Mouse (Mus musculus) gonadal fat pad, adult 2 months (tissue): ENCODE data around the gene Sars. TPM values are rescaled to one million over a fixed set of nuclear protein-coding genes. Genes with fewer than 3 reads are reported as not detected.

Experiments
- DNase-seq: peaks from one replicate; pipeline ENCODE4 v3.0.0-alpha.2; 2012; ENCODE audit warnings: low read depth
- polyA plus RNA-seq: library from polyadenylated mRNA; depleted of rRNA; stranded (reverse); fragments of >200 nt; gene quantifications from 2 replicates; pipeline ENCODE4 v1.2.3, GENCODE M21; 2012

Gene Sars
- polyA plus RNA-seq, 1 experiment = 55.8 TPM

- no peak for DNase-seq
Observed at GRCm38 (mm10) chr3:108424944-108425623, 19.9 kb downstream of the Sars start.

- DNase-seq = no peak
Observed at GRCm38 (mm10) chr3:108423844-108424801, 20.9 kb downstream of the Sars start.

DNA sequence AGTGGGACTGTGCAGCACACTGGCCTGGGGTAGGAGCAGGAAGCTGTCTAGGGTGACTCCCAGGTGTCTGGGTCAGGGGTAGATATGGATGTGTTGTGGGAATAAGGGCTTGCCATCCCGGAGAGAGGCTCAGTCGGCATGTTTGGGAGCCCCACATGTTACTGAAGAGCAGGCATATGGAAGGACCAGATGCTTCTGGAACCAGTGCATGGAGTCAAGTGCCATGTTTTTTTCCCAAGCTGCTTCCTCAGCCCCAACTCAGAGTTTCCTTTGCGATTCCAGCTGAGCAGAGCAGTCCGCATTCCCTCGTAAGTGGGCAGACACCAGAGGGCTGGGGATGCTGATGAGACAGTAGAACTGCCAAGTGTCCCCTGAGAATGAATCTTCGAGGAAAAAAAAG, 22.0 kb downstream of the Sars start:
- DNase-seq = no peak

DNA sequence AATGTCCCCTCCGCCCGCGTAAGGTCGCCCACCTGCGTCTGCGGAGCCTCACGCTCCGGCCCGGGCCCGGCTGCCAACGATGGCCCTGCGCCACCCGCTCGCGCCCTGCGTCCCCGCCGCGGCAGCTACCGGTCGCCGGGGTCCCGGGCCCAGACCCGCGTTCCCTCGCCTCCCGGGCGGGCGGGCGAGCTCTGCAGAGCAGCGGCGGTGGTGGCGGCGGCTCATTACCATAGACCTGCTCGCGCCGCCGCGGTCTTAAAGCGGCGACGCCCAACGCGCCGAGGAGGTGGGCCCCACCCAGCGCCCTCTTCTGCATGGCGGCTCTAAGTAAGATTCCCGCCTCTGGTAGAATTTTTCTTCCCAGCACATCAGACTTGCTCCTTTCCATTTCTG, 29.2 kb downstream of the Sars start:
- DNase-seq = no peak

DNA sequence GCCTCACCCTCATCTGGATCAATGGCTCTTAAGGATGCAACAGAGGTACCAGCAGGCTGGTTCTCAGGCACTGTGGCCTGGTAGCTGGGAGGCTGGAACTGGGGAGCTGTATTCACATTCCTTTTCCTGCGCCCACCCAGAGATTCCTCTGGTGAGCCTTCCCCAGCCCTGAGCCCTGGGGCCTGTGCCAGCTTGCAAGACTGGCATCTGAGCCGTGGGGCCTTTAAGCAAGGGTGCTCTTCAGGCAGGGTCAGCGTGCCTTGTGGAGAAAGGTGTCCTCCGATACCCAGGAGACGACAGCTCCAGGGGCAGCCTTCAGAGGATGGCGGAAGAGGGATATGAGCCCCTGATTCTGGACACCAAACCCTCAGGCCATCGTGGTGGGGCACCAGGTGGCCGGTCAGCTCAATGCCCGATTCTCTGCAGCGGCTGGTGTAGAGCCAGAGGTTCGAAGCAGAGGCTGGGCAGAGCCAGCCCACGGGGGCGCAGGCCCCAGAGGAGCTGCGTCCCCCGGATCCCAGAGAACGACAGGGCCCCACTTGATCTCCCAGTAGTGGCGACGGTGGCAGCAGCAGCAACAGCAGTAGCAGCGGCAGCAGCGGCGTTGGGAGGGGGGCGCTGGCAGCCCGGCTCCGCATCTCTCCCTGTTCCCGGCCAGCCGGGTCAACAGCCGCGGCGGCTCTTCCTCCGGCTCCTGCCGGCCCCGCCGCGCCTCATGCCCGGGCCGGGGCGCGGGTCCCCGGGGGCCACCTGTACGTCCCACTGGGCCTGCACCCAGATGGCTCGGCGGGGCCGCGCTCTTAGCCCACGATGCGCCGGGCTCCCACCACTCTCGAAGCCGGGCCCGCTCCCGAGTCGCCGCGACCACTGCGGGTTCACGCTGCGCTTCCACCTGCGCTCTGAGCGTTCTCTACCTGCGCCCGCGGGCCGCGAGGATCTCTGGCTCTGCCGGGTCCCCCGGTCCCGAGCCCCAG, 29.9 kb downstream of the Sars start, which contains the start of gene Celsr2:
TSS of gene Celsr2 (minus strand) at position 696 of the 974 bp plus-strand sequence.
- no peak for DNase-seq

- no peak for DNase-seq
Observed at GRCm38 (mm10) chr3:108413634-108414360, 31.2 kb downstream of the Sars start.

GRCm38 (mm10) chr3:108411754-108412121, 33.3 kb downstream of the Sars start:
- DNase-seq = no peak

DNA sequence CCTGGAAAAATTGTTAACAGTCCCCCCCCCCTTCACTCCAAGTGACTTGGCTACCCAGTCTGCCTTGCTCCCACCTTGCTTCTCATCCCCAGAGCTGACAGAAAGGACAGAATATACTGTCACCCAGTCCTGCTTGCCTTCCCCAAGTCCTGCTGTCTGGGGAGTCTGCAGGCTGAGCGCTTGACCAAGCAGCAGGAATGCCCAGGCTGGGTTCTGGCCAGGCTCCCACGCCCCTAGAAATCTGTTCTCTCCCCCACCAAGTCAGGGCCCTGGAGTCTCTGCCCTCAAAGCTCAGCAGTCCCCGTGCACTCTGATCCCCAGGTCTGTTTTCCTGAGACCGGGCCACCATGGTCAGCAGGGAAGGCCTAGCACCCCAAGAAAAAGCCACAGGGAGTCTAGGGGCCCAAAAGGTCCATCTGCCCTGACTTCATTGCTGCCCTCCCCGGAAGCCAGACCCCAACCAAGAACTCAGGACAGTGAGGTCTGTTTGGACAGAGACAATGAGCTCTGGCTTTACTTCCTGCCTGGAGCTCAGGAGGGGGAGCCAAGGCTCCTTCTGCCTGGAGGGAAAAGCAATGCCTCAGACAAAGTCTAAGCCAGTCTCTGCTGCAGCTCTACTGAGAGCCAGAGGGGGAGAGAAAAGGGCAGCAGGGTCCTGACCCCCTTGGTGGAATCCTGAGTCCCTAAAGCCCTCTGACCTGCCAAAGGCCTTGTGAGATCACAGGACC, 33.8 kb downstream of the Sars start:
- no peak for DNase-seq

DNA sequence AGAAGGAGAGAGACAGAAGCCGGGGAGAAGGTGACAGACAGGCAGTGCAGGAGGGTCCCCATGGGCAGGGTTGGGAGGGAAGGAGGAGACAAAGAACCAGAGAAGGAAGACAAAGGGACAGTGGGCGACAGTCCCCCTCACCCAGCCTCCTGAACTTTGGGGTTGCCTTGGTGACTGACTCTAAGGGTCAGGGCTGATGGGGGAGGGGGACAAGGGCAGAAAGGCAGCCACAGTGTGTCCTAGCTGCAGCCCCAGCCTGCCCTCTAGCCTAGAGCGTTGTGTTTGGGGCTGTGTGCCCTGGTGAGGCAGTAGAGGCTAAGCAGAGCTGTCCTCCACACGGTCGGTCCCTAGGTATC, 34.7 kb downstream of the Sars start:
- DNase-seq = no peak

DNA sequence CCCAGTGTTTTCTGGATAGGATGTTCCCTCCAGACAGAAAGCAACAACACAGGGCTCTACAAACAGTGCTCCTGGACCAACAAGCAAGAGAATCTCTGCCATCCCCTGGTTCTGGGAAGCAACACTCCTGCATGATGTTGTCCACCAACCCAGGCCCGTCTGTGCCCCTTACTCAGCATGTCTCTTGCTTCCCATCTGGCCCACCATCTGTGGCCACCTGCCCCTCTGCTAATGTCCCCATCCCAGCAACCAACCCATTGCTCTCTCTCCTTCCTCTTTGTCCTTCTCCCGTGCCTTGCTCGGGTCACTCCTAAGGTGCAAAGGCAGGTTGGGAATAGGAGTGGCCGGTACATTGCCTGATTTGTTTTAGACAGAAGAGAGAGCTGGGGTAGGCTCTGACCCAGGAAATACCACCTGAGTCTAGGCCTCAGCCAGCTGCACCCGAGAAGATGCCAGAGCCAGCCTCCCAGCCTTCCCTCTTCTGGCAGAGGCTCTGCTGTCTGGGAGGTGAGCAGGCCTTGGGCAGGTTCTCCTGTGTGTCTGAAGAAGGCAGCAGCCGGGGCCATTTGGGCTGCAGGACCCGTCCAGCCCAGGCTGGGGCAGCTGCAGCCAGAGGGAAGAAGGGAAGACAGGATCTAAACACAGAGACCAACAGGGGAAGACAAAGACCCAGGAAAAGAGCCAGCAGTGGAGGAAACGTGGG, 35.2 kb downstream of the Sars start:
- DNase-seq = no peak

GRCm38 (mm10) chr3:108408517-108409008, 36.4 kb downstream of the Sars start:
- no peak for DNase-seq

DNA sequence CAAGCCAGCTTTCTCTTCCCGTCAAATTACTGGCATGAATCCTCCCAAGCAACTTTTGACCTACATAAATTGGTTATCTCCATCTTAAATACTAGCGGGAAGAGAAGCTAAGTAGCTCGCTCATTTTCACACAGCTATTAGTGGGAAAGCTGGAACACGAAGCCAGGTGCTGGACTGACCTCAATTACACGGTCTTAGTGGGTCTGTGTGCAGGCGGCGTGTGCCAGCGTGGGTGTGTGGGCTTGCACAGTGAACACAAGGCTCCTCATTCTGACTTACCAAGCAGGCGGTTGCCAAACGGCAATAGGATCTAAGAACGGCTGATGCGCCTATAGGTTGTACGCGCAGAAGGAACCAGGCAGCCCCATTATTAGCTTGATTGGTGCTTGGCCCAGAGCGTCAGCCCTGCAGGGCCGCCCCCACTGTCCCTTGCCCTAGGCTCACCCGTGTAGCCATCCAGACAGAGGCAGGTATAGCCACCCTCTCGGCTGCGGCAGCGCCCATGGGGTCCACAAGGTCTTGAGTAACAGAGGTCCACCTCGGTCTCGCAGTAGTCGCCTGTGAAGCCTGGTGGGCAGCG, 38.6 kb downstream of the Sars start:
- DNase-seq = no peak

GRCm38 (mm10) chr3:108405536-108406305, 39.3 kb downstream of the Sars start:
- peak; percentile 96 for DNase-seq

DNA sequence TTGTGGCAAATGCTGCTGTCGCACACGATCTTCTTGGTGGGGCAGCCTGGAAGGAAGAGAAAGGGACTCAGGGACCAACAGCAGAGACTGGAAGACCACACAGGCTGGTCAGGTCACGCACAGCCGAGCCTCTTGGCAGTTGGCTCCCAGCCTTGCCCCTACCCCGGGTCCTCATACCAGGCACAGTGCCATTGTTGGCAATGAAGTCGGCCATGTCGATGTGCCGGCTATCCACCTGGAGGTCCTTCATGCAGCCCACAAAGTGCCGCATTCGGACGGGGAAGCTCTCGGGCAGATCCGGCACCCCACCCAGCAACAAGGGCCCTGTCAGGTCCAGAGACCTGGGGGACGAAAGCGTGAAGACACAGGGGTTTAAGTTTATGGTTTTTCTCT, 42.5 kb downstream of the Sars start:
- DNase-seq = no peak

DNA sequence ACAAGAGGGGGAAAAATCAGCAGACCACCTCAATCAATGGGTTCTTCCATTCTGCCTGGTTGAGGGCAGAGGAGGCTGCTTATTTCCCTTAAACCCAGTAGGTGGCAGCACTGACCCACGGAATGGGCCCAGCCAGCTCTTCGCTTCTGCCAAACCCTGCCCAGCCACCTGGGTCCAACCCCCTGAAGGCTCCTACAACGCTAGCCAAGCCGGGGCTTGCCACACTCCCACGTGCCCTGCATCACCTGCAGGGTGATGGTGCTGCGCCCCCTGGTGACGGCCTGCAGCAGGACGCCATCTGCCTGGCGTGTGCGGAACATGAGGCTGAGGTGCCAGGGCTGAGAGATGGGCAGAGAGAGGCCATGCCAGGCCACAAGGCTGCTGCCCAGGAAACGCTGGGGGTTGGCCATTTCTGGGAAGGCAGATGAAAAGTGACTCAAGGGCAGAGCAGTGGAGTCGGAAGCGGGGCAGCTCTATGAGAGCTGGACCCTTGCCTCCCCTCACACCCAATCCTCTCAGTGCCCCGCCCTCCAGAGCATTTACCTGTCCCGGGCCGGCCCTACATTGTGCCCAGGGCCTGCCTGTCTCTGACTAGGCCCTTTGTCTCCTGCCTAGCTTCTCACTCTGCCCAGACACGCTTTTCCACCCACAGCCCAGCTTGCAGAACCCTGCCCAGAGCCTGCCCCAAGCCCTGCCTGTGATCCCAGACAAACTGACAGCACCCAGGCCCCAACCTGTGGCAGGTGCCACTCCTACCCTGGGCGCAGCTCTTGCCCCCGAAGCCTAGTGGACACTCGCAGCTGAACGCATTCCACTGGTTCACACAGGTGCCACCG, 43.1 kb downstream of the Sars start:
- no peak for DNase-seq

DNA sequence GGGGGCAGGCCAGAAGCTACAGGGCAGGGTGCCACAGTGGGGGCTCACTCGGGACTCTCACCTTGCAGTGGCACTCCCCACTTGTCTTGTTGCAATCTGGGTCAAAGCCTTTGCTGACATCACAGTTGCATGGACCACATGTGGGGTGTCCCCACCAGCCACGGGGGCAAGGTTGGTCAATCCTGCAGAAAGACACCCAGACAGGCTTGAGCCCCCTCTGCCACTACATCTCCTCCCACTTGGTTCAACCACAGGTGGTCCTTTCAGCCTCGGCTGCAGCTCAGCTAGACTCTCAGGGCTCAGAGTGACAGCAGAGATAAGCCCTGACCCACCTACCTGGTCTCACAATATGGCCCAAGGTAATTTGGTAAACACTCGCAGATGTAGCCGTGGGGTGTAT, 44.6 kb downstream of the Sars start:
- no peak for DNase-seq

- DNase-seq = no peak
Observed at GRCm38 (mm10) chr3:108398281-108398680, 46.7 kb downstream of the Sars start.

- DNase-seq = no peak
Observed at GRCm38 (mm10) chr3:108392793-108393192, 52.2 kb downstream of the Sars start.
